Mouse (Mus musculus) myocyte (in vitro differentiated cells): Measurements from ENCODE around the gene Rusc2.

Experiments used
- CEBPB ChIP-seq: IDR thresholded peaks from 2 replicates; pipeline ENCODE4 v1.6.1; 2011; ENCODE audit warnings: mild to moderate bottlenecking, moderate library complexity; ENCODE audit not compliant: poor library complexity, insufficient read depth, severe bottlenecking
- E2F4 ChIP-seq: IDR thresholded peaks from one replicate; pipeline ENCODE4 v1.6.1; 2011; ENCODE audit warnings: mild to moderate bottlenecking, control low read depth, moderate library complexity; ENCODE audit not compliant: insufficient read depth
- MAX ChIP-seq: IDR thresholded peaks from one replicate; pipeline ENCODE4 v1.6.1; 2011; ENCODE audit warnings: low read depth, mild to moderate bottlenecking, control low read depth
- MYOD1 ChIP-seq, 3 experiments: IDR thresholded peaks; one replicate each; pipeline ENCODE4 v1.6.1; 2011; ENCODE audit warnings: control low read depth in 2 of 3, low read depth in 2 of 3, mild to moderate bottlenecking in 2 of 3, moderate library complexity in 1 of 3; ENCODE audit not compliant: insufficient read length in 2 of 3, control insufficient read depth in 1 of 3
- MYOG ChIP-seq, 3 experiments: IDR thresholded peaks; one replicate each; pipeline ENCODE4 v1.6.1; 2011; ENCODE audit warnings: control low read depth in 2 of 3, low read depth in 2 of 3, mild to moderate bottlenecking in 2 of 3; ENCODE audit not compliant: insufficient read length in 2 of 3, control insufficient read depth in 1 of 3, insufficient read depth in 1 of 3
- POLR2A ChIP-seq: IDR thresholded peaks from one replicate; pipeline ENCODE4 v1.6.1; 2011; ENCODE audit warnings: low read depth, mild to moderate bottlenecking, control low read depth, moderate library complexity; ENCODE audit not compliant: insufficient read length
- POLR2AphosphoS2 ChIP-seq: IDR thresholded peaks from one replicate; pipeline ENCODE4 v1.6.1; 2011; ENCODE audit warnings: low read depth, control low read depth; ENCODE audit not compliant: insufficient read length
- REST ChIP-seq: IDR thresholded peaks from one replicate; pipeline ENCODE4 v1.6.1; 2011; ENCODE audit warnings: mild to moderate bottlenecking, control low read depth, moderate library complexity; ENCODE audit not compliant: insufficient read depth, insufficient read length
- TCF12 ChIP-seq: IDR thresholded peaks from one replicate; pipeline ENCODE4 v1.6.1; 2011; ENCODE audit warnings: mild to moderate bottlenecking, control low read depth; ENCODE audit not compliant: poor library complexity, insufficient read depth, severe bottlenecking
- TCF3 ChIP-seq: IDR thresholded peaks from one replicate; pipeline ENCODE4 v1.6.1; 2011; ENCODE audit warnings: low read depth, control low read depth; ENCODE audit not compliant: insufficient read length
- USF1 ChIP-seq: IDR thresholded peaks from one replicate; pipeline ENCODE4 v1.6.1; 2011; ENCODE audit warnings: low read depth, mild to moderate bottlenecking, control low read depth, moderate library complexity

DNA sequence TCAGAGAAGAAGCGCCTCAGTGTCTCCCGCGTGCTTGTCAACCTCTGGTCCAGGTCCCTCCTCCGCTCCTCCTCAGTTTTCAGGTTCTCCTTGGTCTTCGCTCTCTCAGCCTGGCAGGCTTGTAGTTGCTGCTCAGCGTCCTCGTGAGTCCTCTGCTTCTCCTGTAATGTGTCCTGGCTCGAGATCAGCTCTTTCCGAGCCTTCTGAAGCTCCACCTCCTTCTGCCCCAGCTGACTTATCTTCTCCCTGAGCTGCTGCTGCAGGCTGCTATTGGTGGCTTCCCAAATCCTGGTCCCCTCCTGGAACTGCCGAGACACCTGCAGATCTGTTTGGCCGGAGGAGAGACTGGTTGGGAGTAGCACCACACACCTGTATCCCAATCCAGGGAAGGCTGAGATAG lies 70.5 kb downstream of the Rusc2 start:
- TF ChIP-seq POLR2A (no peak), MYOD1 (IDR thresholded peaks at IDR 0.05; ENCODE audit: control insufficient read depth in 1 of 3, insufficient read length in 2 of 3, low read depth in 2 of 3) (no peak), TCF3 (no peak), CEBPB (no peak), E2F4 (no peak), MYOG (IDR thresholded peaks at IDR 0.05; ENCODE audit: control insufficient read depth in 1 of 3, insufficient read depth in 1 of 3, insufficient read length in 2 of 3, low read depth in 2 of 3) (no peak), TCF12 (no peak), USF1 (no peak), MAX (no peak), POLR2AphosphoS2 (no peak), REST (no peak)
